Mouse (Mus musculus): ENCODE data around the gene Pcgf2.
"Not testable (repeated sequence)": the region's sequence is repeated elsewhere in the genome, so short reads cannot be mapped to it uniquely, and the experiment has no call there.

Pcgf2 gene

DNA sequence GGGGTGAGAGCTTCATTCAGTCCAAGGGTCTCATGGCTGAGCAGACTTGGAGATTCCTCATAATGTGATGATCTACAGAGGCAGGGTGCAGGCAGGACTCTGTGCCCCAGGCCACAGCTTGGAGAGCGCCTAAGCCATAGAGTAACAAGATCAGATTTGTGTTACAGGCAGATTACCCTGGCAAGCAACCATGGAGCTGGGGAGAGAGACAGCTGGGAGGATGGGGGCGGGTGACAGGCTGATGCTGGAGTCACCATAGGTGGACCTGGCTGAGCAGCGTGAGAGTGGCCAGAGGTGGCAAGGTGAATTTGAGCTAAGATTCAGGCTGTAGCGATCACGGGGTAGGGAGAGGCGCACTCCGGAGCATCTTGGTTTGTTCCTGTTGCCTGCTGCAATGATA lies 32.1 kb downstream of the Pcgf2 start:
- DNase-seq (ENCODE audit: low read depth), result no peak

DNA sequence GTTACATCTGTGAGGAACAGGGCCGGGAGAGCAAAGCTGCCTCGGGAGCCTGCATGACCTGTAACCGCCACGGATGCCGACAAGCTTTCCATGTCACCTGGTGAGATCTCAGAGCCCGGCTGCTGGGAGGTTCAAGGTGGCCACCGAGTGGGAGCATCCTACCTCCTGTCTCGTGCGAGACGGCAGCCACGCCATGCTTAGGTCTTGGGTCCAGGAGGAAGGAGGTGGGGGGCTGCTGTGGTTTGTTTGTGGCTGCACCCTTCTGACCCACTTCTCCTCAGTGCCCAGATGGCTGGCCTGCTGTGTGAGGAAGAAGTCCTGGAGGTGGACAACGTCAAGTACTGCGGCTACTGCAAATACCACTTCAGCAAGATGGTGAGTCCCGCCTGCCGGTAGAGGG lies 33.5 kb downstream of the Pcgf2 start:
- DNase-seq (ENCODE audit: low read depth), result no peak

DNA sequence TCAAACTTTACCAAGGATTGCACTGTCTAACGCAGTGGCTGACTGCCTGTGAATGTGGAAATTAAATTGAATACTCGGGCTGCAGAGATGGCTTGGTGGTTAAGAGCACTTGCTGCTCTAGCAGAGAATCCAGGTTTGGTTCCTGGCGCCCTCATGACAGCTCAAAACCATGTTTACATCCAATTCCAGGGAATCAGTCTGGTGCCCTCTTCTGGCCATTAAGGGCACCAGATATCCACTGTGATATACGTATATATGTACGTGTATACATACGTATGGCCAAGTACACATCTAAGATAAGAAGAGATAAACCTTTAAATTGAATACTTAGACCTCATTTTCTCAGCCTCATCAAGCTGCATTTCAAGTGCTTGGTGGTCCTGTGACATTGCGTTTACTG lies 34.1 kb downstream of the Pcgf2 start:
- peak; percentile 14 for DNase-seq (ENCODE audit: low read depth)

DNA sequence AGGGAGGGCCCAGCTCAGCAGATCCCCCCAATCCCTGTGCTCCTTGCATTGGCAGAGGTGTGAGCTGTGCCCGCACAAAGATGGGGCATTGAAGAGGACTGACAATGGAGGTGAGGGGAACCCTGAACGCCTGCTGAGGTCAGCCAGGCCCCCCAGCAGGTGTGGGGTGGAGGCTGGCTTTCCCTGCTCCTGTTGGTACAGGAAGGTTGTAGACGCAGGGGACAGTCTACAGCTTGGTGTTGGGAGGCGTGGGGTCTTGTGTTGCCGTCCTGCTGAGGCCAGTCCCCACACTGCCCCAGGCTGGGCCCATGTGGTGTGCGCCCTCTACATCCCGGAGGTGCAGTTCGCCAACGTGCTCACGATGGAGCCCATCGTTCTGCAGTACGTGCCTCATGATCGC lies 34.9 kb downstream of the Pcgf2 start:
- DNase-seq (ENCODE audit: low read depth), result no peak

- DNase-seq (ENCODE audit: low read depth), result peak; percentile 47
These were observed 35.5 kb downstream of the Pcgf2 start for GRCm38 (mm10) chr11:97664771-97665240.

GRCm38 (mm10) chr11:97664339-97664665 lies 36.0 kb downstream of the Pcgf2 start:
- DNase-seq (ENCODE audit: low read depth), result peak; percentile 28

DNA sequence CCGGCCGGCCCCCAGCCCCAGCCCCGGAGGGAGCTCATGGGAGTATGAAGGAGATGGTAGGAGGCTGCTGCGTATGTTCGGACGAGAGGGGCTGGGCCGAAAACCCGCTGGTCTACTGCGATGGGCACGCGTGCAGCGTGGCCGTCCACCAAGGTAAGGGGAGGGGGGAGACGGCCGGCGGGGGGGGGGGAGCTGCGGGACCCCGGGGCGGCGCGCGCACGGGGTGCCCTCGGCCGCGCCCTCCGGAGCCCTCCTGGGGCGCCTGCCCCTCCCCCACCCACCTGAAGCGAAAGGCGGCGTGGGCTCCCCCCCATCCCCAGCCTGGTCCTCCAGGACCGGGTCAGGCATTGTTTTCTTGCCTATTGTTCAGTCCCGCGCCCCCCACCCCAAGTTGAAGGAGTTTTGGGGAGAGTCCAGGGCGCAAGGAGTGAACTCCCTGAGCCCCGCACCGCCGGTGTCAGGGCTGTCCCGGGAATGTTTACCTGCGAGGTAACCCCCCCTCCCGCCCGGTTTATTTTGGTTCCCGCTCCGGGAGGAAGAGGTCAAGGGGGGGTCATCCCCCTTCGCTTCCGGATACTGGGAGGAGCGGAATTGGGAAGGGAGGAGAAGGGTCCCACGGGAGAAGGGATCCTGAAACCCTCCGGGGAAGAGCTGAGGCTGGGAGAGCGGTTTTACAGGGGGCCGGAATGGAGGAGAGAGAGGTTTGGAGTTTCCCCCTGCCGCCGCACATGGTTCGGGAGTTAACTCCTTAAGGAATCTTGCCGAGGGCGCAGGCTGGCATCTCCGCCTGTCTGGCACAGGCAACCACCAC lies 36.6 kb downstream of the Pcgf2 start:
- peak; percentile 38 for DNase-seq (ENCODE audit: low read depth)

- DNase-seq (ENCODE audit: low read depth), result peak; percentile 93
These were observed 37.3 kb downstream of the Pcgf2 start, which contains the start of gene Mllt6 for GRCm38 (mm10) chr11:97662893-97663527. TSS of gene Mllt6 (plus strand) at chr11:97663414.

DNA sequence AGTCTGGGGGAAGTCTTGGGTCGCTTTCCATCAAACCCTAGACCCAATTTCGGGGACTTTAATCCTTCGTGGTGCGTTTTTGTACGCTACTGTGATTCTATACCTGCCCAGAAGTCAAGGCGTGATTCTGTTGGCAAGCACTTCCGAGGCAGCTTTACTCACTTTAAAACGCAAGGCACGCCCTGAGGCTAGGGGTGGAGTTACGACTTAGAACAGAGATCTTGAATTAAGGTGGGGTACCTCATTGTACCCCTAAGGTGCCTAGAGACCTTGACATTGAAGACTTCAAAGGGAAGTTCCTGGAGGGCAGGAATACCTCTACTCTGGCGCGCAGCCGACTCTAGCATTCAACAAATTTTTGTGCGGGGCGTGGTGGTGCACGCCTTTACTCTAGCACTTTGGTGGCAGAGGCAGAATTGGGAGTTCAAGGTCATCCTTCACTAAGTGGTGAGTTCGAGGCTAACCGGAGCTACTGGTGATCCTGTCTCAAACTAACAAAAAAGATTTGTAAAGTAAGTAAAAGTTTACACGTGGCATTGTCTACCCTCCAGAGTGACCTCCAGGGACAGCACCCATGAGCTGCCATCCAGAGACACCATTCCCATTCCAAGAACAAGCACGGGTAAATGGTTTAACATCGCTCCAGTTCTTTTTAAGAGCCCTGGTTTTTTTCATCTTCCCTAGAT lies 37.9 kb downstream of the Pcgf2 start:
- peak; percentile 11 for DNase-seq (ENCODE audit: low read depth)

DNA sequence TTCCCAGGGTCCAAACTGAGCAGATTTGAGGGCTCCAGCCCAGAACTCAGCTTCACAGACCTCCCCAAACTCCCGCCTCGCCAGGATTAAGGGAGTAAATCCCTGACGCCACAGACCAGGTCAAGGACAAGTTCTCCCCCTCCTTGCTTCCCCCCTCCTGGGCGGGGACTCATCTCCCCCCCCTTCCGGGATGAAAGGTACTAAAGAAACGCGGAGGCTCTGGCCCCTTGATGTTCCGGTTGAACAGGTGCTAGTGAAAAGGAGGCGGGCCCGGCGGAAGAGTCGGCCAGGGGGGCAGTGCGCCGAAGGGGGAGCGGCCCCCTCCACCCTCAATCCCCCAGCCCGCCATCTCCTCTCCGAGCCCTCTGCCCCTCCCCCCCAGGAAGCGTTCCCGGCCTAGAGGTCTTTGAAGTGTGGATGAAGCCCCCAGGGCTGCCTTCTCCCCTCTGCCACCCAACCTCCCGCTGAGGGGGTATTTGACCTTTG lies 38.6 kb downstream of the Pcgf2 start:
- no peak for DNase-seq (ENCODE audit: low read depth)

- DNase-seq (ENCODE audit: low read depth), result no peak
These were observed 39.3 kb downstream of the Pcgf2 start for GRCm38 (mm10) chr11:97660734-97661647.

- peak; percentile 86 for DNase-seq (ENCODE audit: low read depth)
These were observed 40.1 kb downstream of the Pcgf2 start for GRCm38 (mm10) chr11:97659990-97660714.

GRCm38 (mm10) chr11:97659267-97659989 lies 40.9 kb downstream of the Pcgf2 start:
- peak; percentile 36 for DNase-seq (ENCODE audit: low read depth)

GRCm38 (mm10) chr11:97658751-97659266 lies 41.5 kb downstream of the Pcgf2 start:
- DNase-seq (ENCODE audit: low read depth), result no peak

DNA sequence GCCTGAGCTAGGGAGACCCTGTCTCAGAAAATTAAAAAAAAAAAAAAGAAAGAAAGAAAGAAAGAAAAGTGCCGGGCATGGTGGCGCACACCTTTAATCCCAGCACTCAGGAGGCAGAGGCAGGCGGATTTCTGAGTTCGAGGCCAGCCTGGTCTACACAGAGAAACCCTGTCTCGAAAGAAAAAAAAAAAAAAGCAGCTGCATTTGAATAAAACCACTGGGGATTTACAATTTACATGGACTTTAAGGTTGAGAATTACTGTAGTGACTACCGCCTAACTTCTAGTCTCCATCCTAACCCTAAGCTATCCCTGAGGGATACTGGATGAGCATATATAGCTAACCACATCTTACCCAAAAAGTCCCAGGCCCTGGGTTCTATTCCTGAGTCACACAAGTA lies 42.3 kb downstream of the Pcgf2 start:
- DNase-seq (ENCODE audit: low read depth), result not testable (repeated sequence)

GRCm38 (mm10) chr11:97657184-97657945 lies 42.9 kb downstream of the Pcgf2 start:
- DNase-seq (ENCODE audit: low read depth), result no peak

- DNase-seq (ENCODE audit: low read depth), result no peak
These were observed 43.9 kb downstream of the Pcgf2 start for GRCm38 (mm10) chr11:97656269-97656971.

- DNase-seq (ENCODE audit: low read depth), result no peak
These were observed 46.1 kb downstream of the Pcgf2 start for GRCm38 (mm10) chr11:97654210-97654609.

DNA sequence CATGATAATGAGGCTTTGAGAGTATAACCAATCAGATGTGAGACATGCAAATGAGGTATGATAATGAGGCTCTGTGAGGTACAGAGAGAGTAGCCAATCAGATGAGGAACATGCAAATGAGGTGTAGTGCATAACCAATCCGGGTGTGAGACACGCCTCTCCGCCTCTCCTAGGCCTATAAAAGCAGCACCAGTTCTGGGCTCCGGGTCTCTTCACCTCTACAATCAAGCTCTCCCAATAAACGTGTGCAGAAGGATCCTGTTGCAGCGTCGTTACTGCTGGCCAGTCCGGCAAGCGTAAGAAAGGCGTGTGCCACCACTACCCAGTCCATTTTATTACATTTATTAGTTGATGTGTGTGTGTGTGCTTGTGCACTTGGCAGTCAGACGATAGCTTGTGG lies 46.9 kb downstream of the Pcgf2 start:
- DNase-seq (ENCODE audit: low read depth), result not testable (repeated sequence)
